Mouse (Mus musculus): ENCODE results near the gene Ncam2.

DNA sequence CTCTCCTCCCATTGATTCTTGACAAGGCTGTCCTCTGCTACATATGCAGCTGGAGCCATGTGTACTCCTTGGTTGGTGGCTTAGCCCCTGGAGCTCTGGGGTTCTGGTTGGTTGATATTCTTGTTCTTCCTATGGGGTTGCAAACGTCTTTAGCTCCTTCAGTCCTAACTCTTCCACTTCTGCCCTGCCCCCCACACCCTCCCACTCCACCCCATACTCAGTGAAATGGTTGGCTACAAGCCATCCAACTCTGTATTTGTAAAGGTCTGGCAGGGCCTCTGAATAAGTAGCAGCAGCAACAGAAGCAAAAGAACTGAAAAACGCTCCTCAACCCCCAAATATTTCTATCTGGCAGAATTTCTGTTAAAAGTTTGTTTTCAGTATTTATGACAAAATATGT, 252.5 kb downstream of the Ncam2 start:
- no peak for TF ChIP-seq CTCF (IDR thresholded peaks at IDR 0.05)
- TF ChIP-seq EP300 (IDR thresholded peaks at IDR 0.05): no peak
